Mouse (Mus musculus) ovary, postnatal 10 days (tissue): Measurements from ENCODE around the gene Tmem132c.

ENCODE experiments used
- DNase-seq: peaks from one replicate; pipeline ENCODE4 v3.0.0; 2022; ENCODE audit warnings: low spot score

The Tmem132c gene

DNA sequence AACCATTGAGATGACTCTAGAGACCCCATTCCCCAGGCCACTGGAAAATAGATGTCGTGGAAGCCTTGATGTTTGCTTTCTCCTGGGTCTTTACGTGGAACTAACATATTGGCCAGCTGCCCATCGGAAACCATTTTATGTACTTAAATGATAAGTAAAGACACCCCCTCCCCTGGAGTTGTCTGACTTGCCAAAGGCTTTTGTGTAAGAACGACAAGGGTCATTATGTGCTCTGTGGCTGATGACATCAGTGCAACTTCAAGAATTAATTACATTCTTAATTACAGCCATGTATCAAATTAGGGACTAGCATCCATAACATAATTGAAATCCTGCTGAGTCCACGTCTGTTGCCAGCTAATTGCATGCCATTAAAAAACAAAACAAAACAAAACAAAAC is 45.3 kb downstream of the Tmem132c start:
- DNase-seq: no peak

- DNase-seq: no peak
These were observed 48.1 kb downstream of the Tmem132c start for GRCm38 (mm10) chr5:127289659-127290058.

- DNase-seq: no peak
These were observed 49.0 kb downstream of the Tmem132c start for GRCm38 (mm10) chr5:127290461-127291250.

DNA sequence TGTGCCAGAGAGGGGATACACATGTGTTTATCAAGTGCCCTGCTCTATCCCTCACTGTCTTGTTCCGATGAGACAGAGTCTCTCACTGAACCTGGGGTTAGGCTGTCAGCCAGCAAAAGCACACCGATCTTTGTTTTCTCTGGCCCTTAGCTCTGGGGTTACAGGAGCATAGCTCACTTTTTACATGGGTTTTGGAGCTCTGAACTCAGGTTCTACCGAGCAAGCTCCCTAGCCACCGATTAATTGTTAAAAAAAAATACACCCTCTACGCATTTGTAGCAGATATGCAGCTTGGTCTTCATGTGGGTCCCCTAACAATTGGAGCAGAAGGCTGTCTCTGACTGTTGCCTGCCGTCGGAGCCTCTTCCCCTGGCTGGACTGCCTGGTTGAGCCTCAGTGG is 50.0 kb downstream of the Tmem132c start:
- DNase-seq: no peak

- no peak for DNase-seq
These were observed 52.1 kb downstream of the Tmem132c start for GRCm38 (mm10) chr5:127293698-127294097.

DNA sequence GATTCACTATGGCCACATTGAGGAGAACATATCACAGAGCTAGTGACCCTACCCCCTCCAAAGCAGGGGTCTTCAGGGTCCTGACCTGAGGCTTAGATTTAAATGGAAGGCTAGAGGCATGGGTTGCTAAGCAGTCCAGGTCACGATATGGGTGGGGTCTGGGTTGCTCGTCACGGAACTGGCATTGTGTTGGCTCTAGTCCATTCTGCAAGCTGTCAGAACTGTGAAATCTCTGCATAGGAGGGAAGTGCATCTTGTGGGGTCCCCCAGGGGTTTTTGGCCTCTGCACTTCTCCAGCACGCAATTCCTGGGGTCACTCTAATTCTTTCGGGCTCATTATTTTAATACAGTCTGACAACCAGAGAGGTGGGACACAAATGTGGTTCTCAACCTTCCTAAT is 55.9 kb downstream of the Tmem132c start:
- DNase-seq: no peak

GRCm38 (mm10) chr5:127298060-127298459 is 56.5 kb downstream of the Tmem132c start:
- DNase-seq: no peak

GRCm38 (mm10) chr5:127299010-127299409 is 57.4 kb downstream of the Tmem132c start:
- DNase-seq: no peak

DNA sequence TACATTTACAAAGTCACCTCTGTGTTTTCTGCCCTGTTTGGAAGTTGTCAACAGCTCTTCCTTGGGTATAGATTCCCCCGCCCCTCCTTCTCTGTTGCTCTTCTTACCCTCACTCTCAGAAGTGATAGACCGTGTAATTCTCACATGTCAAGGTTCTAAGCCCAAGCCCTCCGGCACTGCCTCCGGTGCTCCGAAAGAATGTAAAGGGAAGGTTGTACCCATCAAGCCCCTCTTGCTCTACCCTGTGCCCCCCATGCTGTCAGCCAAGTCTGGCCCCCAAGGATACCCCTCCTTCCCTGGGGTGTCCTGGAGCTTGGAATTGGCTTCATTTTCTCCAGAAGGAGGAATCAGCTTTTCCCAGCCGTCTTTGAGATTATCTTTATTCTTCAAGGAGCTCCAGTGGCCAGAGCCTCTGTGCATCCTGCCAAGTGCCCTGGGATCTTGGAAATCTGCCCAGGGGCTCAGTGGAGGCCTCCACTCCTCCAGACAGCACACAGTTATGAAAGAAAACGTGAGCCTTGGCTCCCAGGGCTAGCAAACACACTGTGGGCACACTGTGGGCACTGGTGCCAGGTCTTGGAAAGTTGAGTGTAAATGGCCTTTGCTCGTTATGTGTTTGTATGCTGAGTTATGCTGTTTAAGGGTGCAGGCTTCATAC is 59.1 kb downstream of the Tmem132c start:
- no peak for DNase-seq

DNA sequence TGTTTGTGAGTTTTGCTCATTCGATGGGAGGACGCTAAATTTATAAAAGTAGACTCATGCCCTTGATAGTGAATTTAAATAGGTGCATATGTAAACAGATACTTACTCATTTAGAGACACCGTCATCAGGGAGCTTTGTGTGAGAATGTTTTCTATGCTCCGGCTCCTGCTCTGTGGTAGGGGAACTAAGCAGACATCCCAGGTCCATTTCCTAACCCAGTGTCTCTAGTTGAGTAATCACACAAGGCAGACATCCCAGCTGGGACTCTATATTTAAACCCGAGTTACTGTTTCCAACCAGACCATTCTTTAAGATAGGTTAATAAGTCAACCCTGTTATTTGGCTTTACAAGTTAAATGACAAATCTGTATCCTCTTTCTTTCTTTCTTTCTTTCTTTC is 63.7 kb downstream of the Tmem132c start:
- DNase-seq: no peak

GRCm38 (mm10) chr5:127305719-127306118 is 64.1 kb downstream of the Tmem132c start:
- DNase-seq: no peak

- DNase-seq: no peak
These were observed 65.1 kb downstream of the Tmem132c start for GRCm38 (mm10) chr5:127306726-127307125.

DNA sequence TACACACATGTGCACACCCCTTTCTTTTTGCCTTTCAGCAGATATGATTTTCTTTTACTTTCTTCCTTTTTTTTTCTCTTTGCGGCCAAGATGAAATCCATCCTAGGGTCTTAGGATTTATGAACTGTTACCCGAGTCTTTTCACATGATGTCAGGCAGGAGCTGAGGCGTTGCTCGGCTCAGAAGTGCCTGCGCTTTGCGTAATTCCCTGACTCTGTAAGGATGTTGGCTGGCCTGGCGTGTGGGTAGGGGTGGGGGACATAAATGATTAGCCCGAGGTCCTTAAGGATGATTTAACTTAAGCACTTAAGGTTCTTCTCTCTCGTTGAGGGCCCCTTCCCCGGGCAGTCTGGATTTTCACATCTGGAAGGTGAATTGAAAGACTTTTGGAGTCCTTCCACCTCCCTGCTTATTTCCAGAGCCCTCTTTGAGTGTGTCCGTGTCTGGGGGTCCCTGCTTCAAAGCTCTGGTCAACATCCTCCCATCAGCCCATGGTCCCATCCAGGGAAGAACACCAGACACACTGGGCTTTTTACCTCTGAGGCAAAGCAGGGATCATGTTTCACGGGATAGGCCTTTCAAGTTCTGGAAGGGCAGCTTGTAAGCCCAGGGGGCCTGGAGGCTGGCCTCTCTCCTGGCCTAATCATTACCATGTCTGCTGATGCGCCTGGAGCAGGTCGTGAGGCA is 68.9 kb downstream of the Tmem132c start:
- no peak for DNase-seq

- DNase-seq: no peak
These were observed 69.4 kb downstream of the Tmem132c start for GRCm38 (mm10) chr5:127311005-127311331.

GRCm38 (mm10) chr5:127313634-127314033 is 72.0 kb downstream of the Tmem132c start:
- no peak for DNase-seq

DNA sequence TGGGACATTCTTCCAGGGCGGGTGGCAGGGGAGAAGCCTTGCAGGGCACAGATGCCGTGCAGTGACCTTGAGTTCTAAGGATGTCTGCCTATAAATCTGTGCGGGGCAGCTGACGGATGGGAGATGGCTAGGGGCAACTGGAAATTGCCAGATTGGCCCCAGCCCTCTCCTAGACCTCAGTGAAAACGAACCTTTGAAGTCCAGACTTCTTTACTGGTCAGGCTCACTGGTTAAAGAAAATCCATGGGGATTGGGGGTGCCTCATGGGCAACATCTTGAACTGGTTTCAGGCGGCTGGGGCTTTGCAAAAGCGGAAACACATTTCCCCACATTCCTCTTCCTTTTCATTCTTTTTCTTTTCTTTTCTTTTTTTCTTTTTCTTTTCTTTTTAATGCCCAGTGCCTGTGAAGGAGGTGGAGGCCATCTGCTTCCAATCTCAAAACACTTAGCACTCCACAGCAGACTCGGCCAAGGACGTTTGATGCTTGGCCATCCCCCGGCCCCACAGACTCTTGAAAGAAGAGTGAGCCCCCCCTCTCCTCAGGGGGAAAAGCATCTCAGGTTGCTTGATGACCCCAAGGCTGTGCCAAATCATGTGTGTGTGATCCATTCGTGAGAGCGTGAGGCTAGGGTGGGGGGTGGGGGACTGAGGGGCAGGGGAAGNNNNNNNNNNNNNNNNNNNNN is 77.6 kb downstream of the Tmem132c start:
- DNase-seq: no peak

- no peak for DNase-seq
These were observed 83.0 kb downstream of the Tmem132c start for GRCm38 (mm10) chr5:127324645-127325044.

- no peak for DNase-seq
These were observed 94.7 kb downstream of the Tmem132c start for GRCm38 (mm10) chr5:127336048-127336907.

DNA sequence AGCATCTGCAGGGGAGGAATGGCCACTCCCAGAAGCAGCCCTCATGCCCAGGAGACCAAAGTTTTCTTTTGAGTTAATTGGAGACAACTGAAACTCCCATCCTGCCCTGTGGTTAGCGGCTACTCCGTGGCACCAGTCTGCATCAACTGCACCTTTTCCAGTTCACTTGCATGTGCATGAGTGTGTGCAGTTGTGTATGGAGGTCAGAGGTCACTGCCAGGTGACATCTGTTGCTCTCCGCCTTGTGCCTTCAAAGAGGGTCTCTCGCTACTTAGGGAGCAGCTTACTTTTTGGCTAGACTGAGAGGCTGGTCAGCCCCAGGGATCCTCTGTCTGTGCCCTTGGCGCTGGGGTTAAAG is 95.3 kb downstream of the Tmem132c start:
- no peak for DNase-seq

DNA sequence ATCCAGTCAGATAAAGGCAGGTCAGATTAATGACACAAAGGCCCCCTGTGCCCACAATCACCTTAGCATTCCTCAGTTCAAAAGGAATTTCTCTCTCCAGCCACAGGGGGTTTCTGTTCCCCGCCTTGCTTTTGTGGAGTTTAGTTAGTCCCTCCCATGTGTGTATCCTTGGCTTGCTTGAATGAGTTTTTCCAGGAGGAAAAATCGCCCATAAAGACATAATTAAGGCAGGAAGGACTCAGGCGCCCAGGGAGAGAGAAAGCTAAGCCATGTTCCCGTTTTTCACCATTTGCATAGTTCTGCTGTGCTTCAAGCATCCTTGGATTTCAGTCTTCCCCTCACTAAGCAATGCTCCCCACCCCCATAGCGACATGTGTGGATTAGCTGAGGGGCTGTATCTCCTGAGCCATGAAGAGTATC is 97.4 kb downstream of the Tmem132c start:
- DNase-seq: no peak

DNA sequence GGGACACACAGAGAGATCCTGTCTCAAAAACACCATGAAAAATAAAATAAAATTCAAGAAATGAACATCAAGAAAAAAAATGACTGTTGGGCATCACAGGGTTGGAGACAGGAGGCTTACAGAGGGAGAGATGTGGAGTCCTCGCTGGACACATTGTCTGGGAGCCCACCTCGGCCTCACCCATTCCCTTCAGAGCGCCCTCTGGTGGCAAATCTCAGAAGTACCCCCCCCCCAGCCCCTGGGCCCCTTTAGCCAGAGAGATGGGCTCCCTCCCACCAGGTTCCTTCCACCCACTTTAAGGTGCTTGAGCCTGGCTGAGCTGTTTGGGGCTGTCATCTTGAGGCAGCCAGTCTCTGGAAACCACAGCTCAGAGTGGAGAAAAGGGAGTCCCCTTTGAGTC is 99.5 kb downstream of the Tmem132c start:
- DNase-seq: no peak

DNA sequence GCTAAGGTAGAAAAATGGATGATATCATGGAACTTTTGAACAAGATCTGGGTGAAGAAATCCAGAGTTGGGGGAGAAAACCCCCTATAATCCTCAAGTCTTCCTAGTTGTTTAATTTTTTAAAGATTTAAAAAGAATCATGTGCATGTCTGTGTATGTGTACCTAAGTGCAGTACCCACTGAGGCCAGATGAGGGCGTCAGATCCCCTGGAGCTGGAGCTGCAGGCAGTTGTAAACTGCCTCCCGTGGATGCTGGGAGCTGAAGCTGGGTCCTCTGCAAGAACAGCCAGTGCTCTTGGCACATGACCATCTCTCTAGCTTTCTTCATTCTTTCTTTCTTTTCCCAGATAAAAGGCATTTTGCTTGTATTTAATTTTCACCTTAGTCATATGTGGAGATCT is 103.1 kb downstream of the Tmem132c start:
- DNase-seq: no peak
